Mouse (Mus musculus): ENCODE results near the gene Pla2r1.

Pla2r1 gene

GRCm38 (mm10) chr2:60552902-60553682, at the start of gene Pla2r1:
Pla2r1 (minus strand) TSS chr2:60553308.
- DNase-seq, result peak; percentile 62 to 69

- no peak for DNase-seq
Measured at GRCm38 (mm10) chr2:60601326-60601725, 48.2 kb upstream of the Pla2r1 start.

GRCm38 (mm10) chr2:60600863-60601262, 47.8 kb upstream of the Pla2r1 start:
- DNase-seq, result no peak

GRCm38 (mm10) chr2:60583416-60583815, 30.3 kb upstream of the Pla2r1 start:
- DNase-seq, result no peak

- no peak for DNase-seq
Measured at GRCm38 (mm10) chr2:60554561-60554960, 1.5 kb upstream of the Pla2r1 start.

GRCm38 (mm10) chr2:60552177-60552901, 769 bp downstream of the Pla2r1 start:
- no peak for DNase-seq

GRCm38 (mm10) chr2:60551673-60552072, 1.4 kb downstream of the Pla2r1 start:
- no peak for DNase-seq

- no peak for DNase-seq
Measured at GRCm38 (mm10) chr2:60550521-60550920, 2.6 kb downstream of the Pla2r1 start.

GRCm38 (mm10) chr2:60549851-60550250, 3.3 kb downstream of the Pla2r1 start:
- no peak for DNase-seq

GRCm38 (mm10) chr2:60546082-60546481, 7.0 kb downstream of the Pla2r1 start:
- peak in 1 of 2 experiments; percentile 44 for DNase-seq

- DNase-seq, result no peak
Measured at GRCm38 (mm10) chr2:60544006-60544405, 9.1 kb downstream of the Pla2r1 start.

GRCm38 (mm10) chr2:60541745-60542144, 11.4 kb downstream of the Pla2r1 start:
- no peak for DNase-seq

- no peak for DNase-seq
Measured at GRCm38 (mm10) chr2:60540346-60540745, 12.8 kb downstream of the Pla2r1 start.

- DNase-seq, result peak in 1 of 2 experiments; percentile 47
Measured at GRCm38 (mm10) chr2:60538710-60539109, 14.4 kb downstream of the Pla2r1 start.

GRCm38 (mm10) chr2:60538274-60538673, 14.8 kb downstream of the Pla2r1 start:
- DNase-seq, result no peak

- DNase-seq, result no peak
Measured at GRCm38 (mm10) chr2:60534755-60535154, 18.4 kb downstream of the Pla2r1 start.

- DNase-seq, result no peak
Measured at GRCm38 (mm10) chr2:60533026-60533425, 20.1 kb downstream of the Pla2r1 start.

- DNase-seq, result no peak
Measured at GRCm38 (mm10) chr2:60532495-60532894, 20.6 kb downstream of the Pla2r1 start.

GRCm38 (mm10) chr2:60515817-60516216, 37.3 kb downstream of the Pla2r1 start:
- DNase-seq, result peak; percentile 9 to 28

GRCm38 (mm10) chr2:60514863-60515262, 38.2 kb downstream of the Pla2r1 start:
- DNase-seq, result no peak

GRCm38 (mm10) chr2:60510718-60511117, 42.4 kb downstream of the Pla2r1 start:
- no peak for DNase-seq

GRCm38 (mm10) chr2:60505145-60505544, 48.0 kb downstream of the Pla2r1 start:
- no peak for DNase-seq

- DNase-seq, result no peak
Measured at GRCm38 (mm10) chr2:60504718-60505117, 48.4 kb downstream of the Pla2r1 start.

GRCm38 (mm10) chr2:60503991-60504390, 49.1 kb downstream of the Pla2r1 start:
- no peak for DNase-seq

Measured in lung, postnatal 4 days (tissue).